In the genomic region with DNA sequence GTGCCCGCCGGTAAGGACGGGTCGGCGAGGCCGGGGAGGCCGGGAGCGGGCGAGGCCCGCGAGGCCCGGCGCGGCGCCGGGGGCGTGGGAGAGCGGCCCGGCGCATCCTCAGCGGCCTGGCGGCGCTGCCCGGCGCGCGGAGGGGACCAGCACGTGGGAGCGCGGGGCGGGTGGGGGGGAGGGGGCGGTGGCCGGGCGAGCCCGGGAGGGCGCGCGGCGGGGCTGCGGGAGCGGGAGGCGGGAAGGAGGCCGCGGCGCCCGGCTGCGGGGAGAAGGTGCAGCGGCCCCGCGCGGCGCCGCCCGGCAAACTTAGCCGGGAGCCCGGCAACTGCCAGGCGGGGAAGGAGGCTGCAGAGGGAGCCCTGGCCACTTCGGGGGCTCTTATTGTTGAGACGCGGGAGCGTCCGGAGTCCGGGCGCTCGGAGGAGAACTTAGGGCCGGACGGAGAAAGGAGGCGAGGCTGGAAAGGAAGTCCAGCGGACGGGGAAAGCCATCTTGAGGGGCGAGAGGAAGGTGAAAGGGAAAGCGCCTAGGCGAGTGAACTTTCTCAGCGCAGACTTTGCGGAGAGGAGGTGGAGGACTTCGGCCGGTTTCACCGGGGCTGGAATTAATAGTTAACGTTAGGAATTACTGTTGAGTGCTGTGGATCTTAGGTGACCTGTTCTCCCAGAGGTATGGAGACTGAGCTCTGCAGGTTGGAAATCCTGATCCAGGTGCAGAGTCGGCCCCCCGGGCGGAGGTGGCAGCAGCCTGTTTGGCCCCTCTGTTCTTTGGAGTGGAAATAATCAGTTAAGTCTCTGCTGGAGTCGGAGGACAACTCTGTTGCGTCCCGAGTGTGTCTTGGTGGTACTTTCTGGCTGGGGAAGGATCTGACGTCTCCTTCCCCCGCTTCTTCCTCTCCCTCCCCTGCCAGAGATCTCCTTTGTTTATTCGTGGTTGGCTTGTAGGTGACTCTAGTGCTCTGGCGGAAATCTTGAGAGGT, we compare ENCODE assay signal across 8 mouse cellular contexts. TPM values are rescaled to one million over a fixed set of nuclear protein-coding genes. Genes with fewer than 3 reads are reported as not detected.
DNase-seq lines count a peak whose midpoint lies in the region; ATAC-seq lines count a peak whose summit lies in the region.

No protein-coding gene starts in this region.

- no peaks in the 10 kb centered on the region for H3K9me3 ChIP-seq in hindbrain, embryonic 13.5 days

- H3K9ac ChIP-seq in hindbrain, embryonic 13.5 days, result peak overlapping the region; percentile 93

- peak overlapping the region; percentile 86 for H3K4me3 ChIP-seq in hindbrain, embryonic 13.5 days

- peaks cover 34% of the 10 kb centered on the region for H3K4me1 ChIP-seq in hindbrain, embryonic 13.5 days (replicated peaks)

- no peaks in the 10 kb centered on the region for H3K27me3 ChIP-seq in hindbrain, embryonic 13.5 days

- peak overlapping the region; percentile 97 for H3K27ac ChIP-seq in hindbrain, embryonic 13.5 days

- peak overlapping the region; percentile 96 for H3K4me2 ChIP-seq in hindbrain, embryonic 13.5 days

- H3K36me3 ChIP-seq in hindbrain, embryonic 13.5 days, result peaks cover 12% of the 10 kb centered on the region

- DNase-seq in NIH3T3 (ENCODE audit: low read depth), result peak; percentile 76
- DNase-seq in cerebellum, adult 8-10 months, result peak; percentile 43
- DNase-seq in frontal cortex, postnatal 14 days (ENCODE audit: low spot score in 2 of 2), result peak; percentile 11 to 18
- peak; percentile 25 to 26 for DNase-seq in left cerebral cortex, adult 18-20 months (ENCODE audit: low spot score in 2 of 2)
- DNase-seq in right cerebral cortex, adult 18-20 months, result peak; percentile 30
- peak; percentile 39 for DNase-seq in urinary bladder, postnatal 25 days (ENCODE audit: low spot score)

- ATAC-seq in hindbrain, embryonic 13.5 days (ENCODE audit: low FRiP score), result peak; percentile 71
- peak; percentile 52 for ATAC-seq in megakaryocyte, adult 5-6 weeks (ENCODE audit: poor library complexity, severe bottlenecking)

- WGBS in hindbrain, embryonic 13.5 days, result under 1% methylated on average over 77 of the region's 89 CpGs

RNA-seq across cellular contexts. Expression of gene Chd1, which starts 0.8 kb away (rescaled TPM):
- polyA plus RNA-seq in hindbrain, embryonic 13.5 days (2015; fragmentation: Nextera tagmentation; extraction: Ambion mirVana), result 20.9 and 22.9 TPM in 2 replicates
- total RNA-seq in left cerebral cortex, adult 18-20 months (2021), result 10 to 100 TPM; 21.8 to 24.4 TPM
- 30.8 and 32.4 TPM in 2 replicates for total RNA-seq in megakaryocyte, adult 5-6 weeks (2015)
- 51.3 and 52.3 TPM in 2 replicates for total RNA-seq in megakaryocyte, adult 5-6 weeks (2017)

Comparison
In these comparisons a context has a peak if more than half of its experiments do, and no peak if none do; other contexts are left out.
1. Peak in every context shown above with its lines: DNase-seq, ATAC-seq, H3K4me3 ChIP-seq and H3K27ac ChIP-seq.
2. DNase-seq: peak in every context shown above with its lines; median percentile 76 in NIH3T3; 43 in cerebellum, adult 8-10 months; 39 in urinary bladder, postnatal 25 days; 30 in right cerebral cortex, adult 18-20 months; 26 in left cerebral cortex, adult 18-20 months; 14 in frontal cortex, postnatal 14 days.